Mouse (Mus musculus) neural tube, embryonic 13.5 days (tissue): Measurements from ENCODE around the gene Fgfr2. TPM values are rescaled to one million over a fixed set of nuclear protein-coding genes. Genes with fewer than 3 reads are reported as not detected.

ENCODE experiments used
- ATAC-seq: fragments of 200-750 bp; cut with Nextera tagmentation; 2 replicates; pipeline ENCODE4 v1.8.0; 2017; ENCODE audit warnings: low read depth, mild to moderate bottlenecking, moderate TSS enrichment, moderate library complexity
- H3K27ac ChIP-seq: fragments of 300-500 bp; sonication (generic); replicated peaks from 2 replicates; pipeline ENCODE4 v1.5.1; 2015; ENCODE audit warnings: moderate library complexity, mild to moderate bottlenecking, inconsistent platforms
- H3K27me3 ChIP-seq: fragments of 300-500 bp; sonication (generic); 2 replicates; pipeline ENCODE4 v1.6.1; 2015; ENCODE audit warnings: mild to moderate bottlenecking, inconsistent platforms
- H3K36me3 ChIP-seq: fragments of 300-500 bp; sonication (generic); 2 replicates; pipeline ENCODE4 v1.6.1; 2015; ENCODE audit warnings: mild to moderate bottlenecking, inconsistent platforms
- H3K4me1 ChIP-seq: fragments of 300-500 bp; sonication (generic); replicated peaks from 2 replicates; pipeline ENCODE4 v1.6.1; 2015; ENCODE audit warnings: inconsistent platforms
- H3K4me2 ChIP-seq: fragments of 300-500 bp; sonication (generic); 2 replicates; pipeline ENCODE4 v1.6.1; 2015; ENCODE audit warnings: inconsistent platforms, mild to moderate bottlenecking, moderate library complexity
- H3K4me3 ChIP-seq: fragments of 300-500 bp; sonication (generic); 2 replicates; pipeline ENCODE4 v1.5.1; 2015; ENCODE audit warnings: mild to moderate bottlenecking, inconsistent platforms
- H3K9ac ChIP-seq: fragments of 300-500 bp; sonication (generic); 2 replicates; pipeline ENCODE4 v1.6.1; 2015; ENCODE audit warnings: moderate library complexity, mild to moderate bottlenecking, inconsistent platforms
- H3K9me3 ChIP-seq: fragments of 300-500 bp; sonication (generic); 2 replicates; pipeline ENCODE4 v1.6.1; 2016; ENCODE audit warnings: inconsistent platforms
- WGBS: fragments of 180-500 bp; shearing (Covaris S2); methylation state at CpG from one replicate; pipeline ENCODE4 v1.1.7; 2015; 5-methylcytosine and 5-hydroxymethylcytosine counted together
- polyA plus RNA-seq: library from polyadenylated mRNA; unstranded; fragments of >200 nt; fragmentation: Nextera tagmentation; extraction: Ambion mirVana; gene quantifications from 2 replicates; pipeline ENCODE4 v1.2.1, GENCODE M21; 2015

The Fgfr2 gene
- polyA plus RNA-seq, 1 experiment from 2014 or later, result 22.9 TPM

- H3K36me3 ChIP-seq, result peaks cover 26% of the 10 kb centered on the region; the same call in 1 of the 2 replicates
- no peak overlapping the region for H3K4me2 ChIP-seq
- WGBS, result 89% methylated on average over 8 of the region's 8 CpGs
- no peak overlapping the region for H3K27ac ChIP-seq
- peaks cover 16% of the 10 kb centered on the region for H3K4me1 ChIP-seq
- H3K4me3 ChIP-seq, result no peak overlapping the region
- no peaks in the 10 kb centered on the region for H3K27me3 ChIP-seq
- H3K9me3 ChIP-seq, result no peaks in the 10 kb centered on the region
- no peak for ATAC-seq
- no peak overlapping the region for H3K9ac ChIP-seq
These were observed 70.3 kb downstream of the Fgfr2 start for GRCm38 (mm10) chr7:133052819-133053218.

DNA sequence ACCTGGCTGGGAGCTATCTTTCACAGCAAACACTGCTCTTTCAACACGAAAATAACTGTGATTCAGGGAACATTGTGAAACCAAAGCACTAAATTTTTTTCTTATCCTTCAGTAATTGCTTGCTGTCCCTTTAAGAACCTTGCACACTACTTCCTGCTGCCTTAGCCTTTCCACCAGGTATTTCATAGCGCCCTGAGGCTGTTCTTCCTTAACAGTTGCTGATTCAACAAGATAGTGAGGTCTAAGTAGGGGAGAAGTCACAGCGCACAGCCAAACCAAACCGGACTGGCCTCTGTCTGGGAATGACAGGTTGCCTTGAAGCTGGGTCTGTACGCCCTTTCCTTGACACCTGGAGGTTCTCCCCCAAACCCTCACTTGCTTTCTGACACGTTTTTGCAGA, 72.5 kb downstream of the Fgfr2 start:
- H3K4me1 ChIP-seq, result 0 out of 2 replicates have a peak, but pooled peaks cover 10% of the 10 kb centered on the region
- H3K27ac ChIP-seq, result no peak overlapping the region
- ATAC-seq, result no peak
- no peaks in the 10 kb centered on the region for H3K27me3 ChIP-seq
- peaks cover 21% of the 10 kb centered on the region; the same call in 1 of the 2 replicates for H3K36me3 ChIP-seq
- no peak overlapping the region for H3K4me3 ChIP-seq
- H3K9ac ChIP-seq, result no peak overlapping the region
- WGBS, result 83% methylated on average over 6 of the region's 6 CpGs
- H3K4me2 ChIP-seq, result no peak overlapping the region
- H3K9me3 ChIP-seq, result no peaks in the 10 kb centered on the region

GRCm38 (mm10) chr7:133048085-133048630, 75.0 kb downstream of the Fgfr2 start:
- H3K4me2 ChIP-seq, result no peak overlapping the region
- no peaks in the 10 kb centered on the region for H3K27me3 ChIP-seq
- H3K36me3 ChIP-seq, result peaks cover 11% of the 10 kb centered on the region; the same call in 1 of the 2 replicates
- no peak overlapping the region for H3K4me3 ChIP-seq
- H3K4me1 ChIP-seq, result peaks cover 23% of the 10 kb centered on the region
- no peaks in the 10 kb centered on the region for H3K9me3 ChIP-seq
- no peak overlapping the region for H3K27ac ChIP-seq
- 80% methylated on average over 3 of the region's 3 CpGs for WGBS
- no peak for ATAC-seq
- no peak overlapping the region for H3K9ac ChIP-seq

GRCm38 (mm10) chr7:133047287-133047686, 75.9 kb downstream of the Fgfr2 start:
- 85% methylated on average over 4 of the region's 4 CpGs for WGBS
- H3K4me2 ChIP-seq, result no peak overlapping the region
- H3K4me3 ChIP-seq, result no peak overlapping the region
- H3K9ac ChIP-seq, result no peak overlapping the region
- H3K36me3 ChIP-seq, result peaks cover 5% of the 10 kb centered on the region; the same call in 1 of the 2 replicates
- no peaks in the 10 kb centered on the region for H3K27me3 ChIP-seq
- H3K4me1 ChIP-seq, result peaks cover 23% of the 10 kb centered on the region
- H3K9me3 ChIP-seq, result no peaks in the 10 kb centered on the region
- no peak overlapping the region for H3K27ac ChIP-seq
- ATAC-seq, result no peak

DNA sequence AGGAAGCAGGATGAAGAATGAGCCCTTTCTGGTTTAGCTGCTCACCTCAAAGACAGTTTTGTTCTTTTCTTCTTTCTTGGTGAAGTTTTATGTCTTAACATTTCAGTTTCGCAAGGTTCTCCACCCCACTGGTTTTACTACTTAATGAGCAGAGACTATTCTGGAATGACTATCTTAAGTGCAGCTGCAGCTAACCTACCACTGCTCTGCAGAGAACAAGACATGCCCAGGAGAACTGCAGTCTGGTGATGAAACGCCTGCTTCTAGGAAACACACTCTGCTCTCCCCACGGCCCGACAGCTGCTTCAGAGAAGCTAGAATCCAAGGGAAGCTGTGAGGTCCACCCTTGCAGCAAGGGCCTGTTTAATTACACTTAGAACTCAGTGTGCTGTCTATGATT, 78.4 kb downstream of the Fgfr2 start:
- Histone ChIP-seq H3K36me3 (no peaks in the 10 kb centered on the region), H3K9ac (no peak overlapping the region), H3K4me3 (no peak overlapping the region), H3K4me1 (peaks cover 44% of the 10 kb centered on the region), H3K4me2 (no peak overlapping the region), H3K27ac (0 out of 2 replicates have a peak overlapping the region, but pooled peaks have one; percentile 3), H3K27me3 (no peaks in the 10 kb centered on the region), H3K9me3 (no peaks in the 10 kb centered on the region)
- WGBS, result 15% methylated on average over 4 of the region's 4 CpGs
- ATAC-seq, result no peak

- H3K27me3 ChIP-seq, result no peaks in the 10 kb centered on the region
- no peak overlapping the region for H3K4me2 ChIP-seq
- ATAC-seq, result no peak
- no peak overlapping the region for H3K4me3 ChIP-seq
- no peaks in the 10 kb centered on the region for H3K36me3 ChIP-seq
- 77% methylated on average over 3 of the region's 3 CpGs for WGBS
- no peaks in the 10 kb centered on the region for H3K9me3 ChIP-seq
- H3K9ac ChIP-seq, result no peak overlapping the region
- H3K4me1 ChIP-seq, result peaks cover 51% of the 10 kb centered on the region
- no peak overlapping the region for H3K27ac ChIP-seq
These were observed 81.4 kb downstream of the Fgfr2 start for GRCm38 (mm10) chr7:133041784-133042183.

DNA sequence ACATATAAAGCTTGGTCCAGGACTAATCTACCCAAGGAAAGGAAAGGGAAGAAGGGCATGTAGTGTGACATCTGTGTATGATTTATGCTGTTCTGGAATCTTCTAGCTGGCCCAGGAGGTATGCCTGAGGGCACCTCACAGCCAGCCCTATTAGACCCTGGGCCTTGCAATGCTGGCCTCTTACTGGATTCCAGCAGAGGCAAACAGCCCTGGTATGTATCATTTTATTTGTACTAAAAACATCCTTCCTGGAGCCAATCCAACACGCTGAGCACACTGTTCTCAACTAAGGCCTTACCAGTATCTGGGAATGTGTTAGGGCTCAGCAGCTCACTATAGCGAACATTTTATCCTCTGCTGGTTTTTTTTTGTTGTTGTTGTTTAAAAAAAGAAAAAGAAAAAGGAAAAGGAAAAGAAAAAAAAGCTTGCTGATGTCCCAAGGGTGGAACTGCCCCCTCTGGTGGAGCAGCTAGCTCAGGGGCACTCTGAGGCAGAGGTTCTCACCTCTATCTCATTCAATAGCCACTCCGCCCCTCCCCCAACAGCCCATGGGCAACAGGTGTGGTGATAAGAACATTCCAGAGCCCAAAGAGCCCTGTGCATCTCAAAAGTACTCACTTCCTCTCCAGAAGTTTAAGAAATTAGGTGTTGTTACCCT, 82.3 kb downstream of the Fgfr2 start:
- H3K9me3 ChIP-seq, result no peaks in the 10 kb centered on the region
- H3K9ac ChIP-seq, result no peak overlapping the region
- no peak overlapping the region for H3K4me2 ChIP-seq
- no peak for ATAC-seq
- H3K4me1 ChIP-seq, result peaks cover 60% of the 10 kb centered on the region
- no peak overlapping the region for H3K4me3 ChIP-seq
- 78% methylated on average over 3 of the region's 3 CpGs for WGBS
- H3K27me3 ChIP-seq, result no peaks in the 10 kb centered on the region
- H3K27ac ChIP-seq, result no peak overlapping the region
- no peaks in the 10 kb centered on the region for H3K36me3 ChIP-seq

GRCm38 (mm10) chr7:133039556-133040255, 83.4 kb downstream of the Fgfr2 start:
- Histone ChIP-seq H3K9me3 (no peaks in the 10 kb centered on the region), H3K27ac (no peak overlapping the region), H3K4me1 (peaks cover 62% of the 10 kb centered on the region), H3K4me2 (no peak overlapping the region), H3K4me3 (no peak overlapping the region), H3K9ac (no peak overlapping the region), H3K36me3 (no peaks in the 10 kb centered on the region), H3K27me3 (no peaks in the 10 kb centered on the region)
- ATAC-seq, result no peak
- WGBS, result 69% methylated on average over 3 of the region's 3 CpGs

- no peak overlapping the region for H3K9ac ChIP-seq
- H3K4me2 ChIP-seq, result no peak overlapping the region
- WGBS, result 47% methylated on average over 4 of the region's 4 CpGs
- no peak for ATAC-seq
- no peaks in the 10 kb centered on the region for H3K27me3 ChIP-seq
- 0 out of 2 replicates have a peak overlapping the region, but pooled peaks have one; percentile 15 for H3K27ac ChIP-seq
- H3K36me3 ChIP-seq, result no peaks in the 10 kb centered on the region
- H3K4me3 ChIP-seq, result no peak overlapping the region
- no peaks in the 10 kb centered on the region for H3K9me3 ChIP-seq
- peaks cover 78% of the 10 kb centered on the region for H3K4me1 ChIP-seq
These were observed 85.5 kb downstream of the Fgfr2 start for GRCm38 (mm10) chr7:133037618-133038017.

- peaks cover 80% of the 10 kb centered on the region for H3K4me1 ChIP-seq
- no peak overlapping the region for H3K9ac ChIP-seq
- no peak for ATAC-seq
- no peak overlapping the region for H3K27ac ChIP-seq
- WGBS, result 28% methylated on average over 5 of the region's 5 CpGs
- no peak overlapping the region for H3K4me2 ChIP-seq
- H3K27me3 ChIP-seq, result no peaks in the 10 kb centered on the region
- no peaks in the 10 kb centered on the region for H3K36me3 ChIP-seq
- H3K9me3 ChIP-seq, result no peaks in the 10 kb centered on the region
- H3K4me3 ChIP-seq, result no peak overlapping the region
These were observed 85.9 kb downstream of the Fgfr2 start for GRCm38 (mm10) chr7:133037217-133037616.

- Histone ChIP-seq H3K4me2 (no peak overlapping the region), H3K4me1 (peaks cover 71% of the 10 kb centered on the region), H3K36me3 (no peaks in the 10 kb centered on the region), H3K9me3 (no peaks in the 10 kb centered on the region), H3K9ac (no peak overlapping the region), H3K27ac (no peak overlapping the region), H3K4me3 (no peak overlapping the region), H3K27me3 (no peaks in the 10 kb centered on the region)
- no peak for ATAC-seq
These were observed 87.2 kb downstream of the Fgfr2 start for GRCm38 (mm10) chr7:133035901-133036300.

DNA sequence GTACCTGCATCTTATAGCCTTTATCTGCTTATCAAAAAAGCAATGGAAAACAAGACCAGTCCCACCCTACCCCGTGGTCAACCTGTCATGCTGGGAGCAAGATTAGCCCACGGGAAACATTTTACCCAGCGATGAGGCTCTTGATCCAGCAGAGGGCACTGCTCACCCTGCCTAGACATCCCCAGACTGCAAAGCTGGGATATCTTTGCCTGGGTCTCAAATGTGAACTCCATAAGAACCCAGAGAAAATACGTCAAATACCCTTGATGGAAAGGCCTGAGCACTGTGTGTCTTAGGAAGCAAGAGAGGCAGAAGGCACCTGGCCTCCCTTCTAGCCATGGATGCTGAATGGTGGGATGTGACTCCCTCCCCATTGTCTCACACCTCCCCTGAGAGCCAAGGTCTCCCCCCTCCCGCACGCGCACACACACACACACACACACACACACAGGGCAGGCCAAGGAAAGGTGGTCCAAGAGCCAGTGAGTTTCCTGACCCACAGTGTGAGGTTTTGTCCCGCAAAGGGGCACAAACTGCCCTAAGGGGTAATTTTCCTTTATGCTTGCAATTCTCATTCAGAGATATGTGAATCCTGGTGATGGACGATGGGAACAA, 90.5 kb downstream of the Fgfr2 start:
- Histone ChIP-seq H3K27ac (peak overlapping the region; percentile 30), H3K4me2 (no peak overlapping the region), H3K9ac (0 out of 2 replicates have a peak overlapping the region, but pooled peaks have one; percentile 9), H3K4me1 (peaks cover 58% of the 10 kb centered on the region), H3K27me3 (no peaks in the 10 kb centered on the region), H3K9me3 (no peaks in the 10 kb centered on the region), H3K36me3 (no peaks in the 10 kb centered on the region), H3K4me3 (no peak overlapping the region)
- WGBS, result 42% methylated on average over 9 of the region's 9 CpGs
- peak; percentile 59 for ATAC-seq
